Mouse (Mus musculus) yolk sac, embryonic 10.5 days (tissue): ENCODE results near the gene Emx2.

Experiments used
- DNase-seq: peaks from one replicate; pipeline ENCODE4 v3.0.0-alpha.2; 2017; ENCODE audit warnings: low spot score

The Emx2 gene

GRCm38 (mm10) chr19:59457951-59458742, at the start of gene Emx2:
Gene Emx2 (plus strand): TSS chr19:59458372.
- DNase-seq = no peak

- no peak for DNase-seq
These were observed 44.0 kb upstream of the Emx2 start for GRCm38 (mm10) chr19:59414128-59414527.

GRCm38 (mm10) chr19:59418024-59418423, 40.1 kb upstream of the Emx2 start:
- DNase-seq = peak; percentile 80

GRCm38 (mm10) chr19:59418671-59419070, 39.5 kb upstream of the Emx2 start:
- DNase-seq = no peak

GRCm38 (mm10) chr19:59422393-59422792, 35.8 kb upstream of the Emx2 start:
- no peak for DNase-seq

- DNase-seq = no peak
These were observed 34.5 kb upstream of the Emx2 start for GRCm38 (mm10) chr19:59423685-59424084.

GRCm38 (mm10) chr19:59424975-59425374, 33.2 kb upstream of the Emx2 start:
- DNase-seq = no peak

- no peak for DNase-seq
These were observed 25.9 kb upstream of the Emx2 start for GRCm38 (mm10) chr19:59432286-59432685.

GRCm38 (mm10) chr19:59450561-59451135, 7.5 kb upstream of the Emx2 start:
- DNase-seq = no peak

GRCm38 (mm10) chr19:59451441-59451951, 6.7 kb upstream of the Emx2 start:
- DNase-seq = no peak

- DNase-seq = no peak
These were observed 5.9 kb upstream of the Emx2 start for GRCm38 (mm10) chr19:59452321-59452720.

GRCm38 (mm10) chr19:59453591-59453990, 4.6 kb upstream of the Emx2 start:
- no peak for DNase-seq

- DNase-seq = no peak
These were observed 4.0 kb upstream of the Emx2 start for GRCm38 (mm10) chr19:59454196-59454595.

GRCm38 (mm10) chr19:59455671-59456070, 2.5 kb upstream of the Emx2 start:
- no peak for DNase-seq

- no peak for DNase-seq
These were observed 894 bp upstream of the Emx2 start for GRCm38 (mm10) chr19:59457011-59457945.

- no peak for DNase-seq
These were observed 567 bp downstream of the Emx2 start for GRCm38 (mm10) chr19:59458743-59459135.

- DNase-seq = peak; percentile 59
These were observed 1.1 kb downstream of the Emx2 start for GRCm38 (mm10) chr19:59459158-59459781.

GRCm38 (mm10) chr19:59459811-59460241, 1.7 kb downstream of the Emx2 start:
- no peak for DNase-seq

- DNase-seq = no peak
These were observed 2.4 kb downstream of the Emx2 start for GRCm38 (mm10) chr19:59460328-59461115.

- DNase-seq = no peak
These were observed 3.6 kb downstream of the Emx2 start for GRCm38 (mm10) chr19:59461481-59462421.
